Mouse (Mus musculus) kidney, postnatal 36 days (tissue): ENCODE measurements around the gene E130308A19Rik.

Source experiments
- DNase-seq, 2 experiments: peaks; one replicate each; pipeline ENCODE4 v3.0.0; 2021 to 2022; ENCODE audit warnings: mixed read lengths in 2 of 2

Gene E130308A19Rik

DNA sequence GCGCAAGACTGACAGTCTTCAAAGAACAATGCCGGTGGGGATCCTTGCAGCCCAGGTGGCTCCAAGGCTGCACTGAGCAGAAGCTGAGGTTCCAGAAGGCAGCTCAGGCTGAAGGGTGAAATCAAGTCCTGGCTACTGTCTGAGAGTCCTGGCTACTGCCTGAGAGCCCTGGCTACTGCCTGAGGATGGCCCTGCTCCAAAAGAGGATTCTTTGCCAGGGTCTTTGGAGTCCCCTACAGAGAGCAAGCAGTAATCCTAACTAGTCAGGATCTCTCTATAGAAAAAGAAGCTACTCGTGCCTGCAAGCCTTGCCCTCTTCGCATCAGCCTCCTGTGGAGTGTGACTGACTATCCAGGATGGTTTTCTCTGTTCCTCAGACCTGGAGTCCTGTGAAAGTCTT, 60.7 kb downstream of the E130308A19Rik start:
- DNase-seq, result no peak

DNA sequence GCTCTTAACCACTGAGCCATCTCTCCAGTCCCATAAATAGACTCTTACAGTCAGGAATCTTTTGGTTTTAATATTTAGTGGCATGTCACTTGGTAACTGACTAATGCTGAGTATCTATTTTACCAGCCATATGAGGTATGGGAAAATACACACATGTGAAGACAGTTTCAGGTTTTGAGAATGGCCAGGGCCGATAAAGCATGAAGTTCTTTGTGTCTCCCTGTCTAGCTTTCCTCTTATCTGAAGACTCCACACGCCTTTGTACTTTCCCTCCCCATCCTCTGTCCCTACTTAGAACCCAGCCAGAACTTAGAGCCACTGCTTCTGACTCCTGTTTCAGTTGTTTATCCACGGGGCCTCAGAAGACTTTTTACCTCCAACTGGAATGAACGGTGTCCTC, 63.0 kb downstream of the E130308A19Rik start:
- DNase-seq, result no peak

DNA sequence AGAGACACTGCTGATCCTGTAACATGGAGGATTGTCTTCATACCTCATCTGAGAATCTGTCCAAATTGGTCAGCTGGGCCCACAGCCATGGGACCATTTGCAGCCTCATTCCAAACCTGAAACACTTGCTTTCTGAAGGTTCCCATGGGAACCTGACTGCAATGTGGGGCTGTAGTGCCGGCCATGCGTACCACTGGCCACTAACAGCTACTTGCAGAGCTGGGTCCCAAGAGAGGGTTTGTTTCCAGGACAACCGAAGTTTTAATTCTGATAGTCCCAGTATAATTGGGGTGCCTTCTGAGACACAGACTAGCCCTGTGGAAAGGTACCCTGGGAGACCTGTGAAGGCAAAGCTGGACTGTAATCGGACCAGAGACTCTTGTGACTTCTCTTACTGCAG, 64.1 kb downstream of the E130308A19Rik start:
- no peak for DNase-seq

DNA sequence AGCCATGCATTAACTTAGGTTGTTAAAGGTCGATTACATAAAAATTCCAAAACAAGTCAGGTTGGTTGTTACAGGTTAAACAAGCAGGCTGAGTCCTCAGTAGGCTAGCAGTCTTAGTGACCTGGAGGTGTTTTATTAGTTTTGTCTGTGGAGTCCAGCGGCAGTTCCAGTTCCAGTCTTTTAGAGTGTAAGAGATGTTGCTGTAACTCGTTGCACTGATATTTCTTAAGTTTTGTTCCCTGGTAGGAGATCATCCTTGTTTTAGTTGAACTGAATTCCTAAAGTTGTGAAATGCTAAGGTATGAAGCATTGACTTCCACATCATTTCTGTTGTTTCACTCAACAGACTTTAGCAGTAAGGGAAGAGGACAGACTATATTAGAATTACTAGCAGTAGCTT, 70.8 kb downstream of the E130308A19Rik start:
- peak in 1 of 2 experiments; percentile 27 for DNase-seq

DNA sequence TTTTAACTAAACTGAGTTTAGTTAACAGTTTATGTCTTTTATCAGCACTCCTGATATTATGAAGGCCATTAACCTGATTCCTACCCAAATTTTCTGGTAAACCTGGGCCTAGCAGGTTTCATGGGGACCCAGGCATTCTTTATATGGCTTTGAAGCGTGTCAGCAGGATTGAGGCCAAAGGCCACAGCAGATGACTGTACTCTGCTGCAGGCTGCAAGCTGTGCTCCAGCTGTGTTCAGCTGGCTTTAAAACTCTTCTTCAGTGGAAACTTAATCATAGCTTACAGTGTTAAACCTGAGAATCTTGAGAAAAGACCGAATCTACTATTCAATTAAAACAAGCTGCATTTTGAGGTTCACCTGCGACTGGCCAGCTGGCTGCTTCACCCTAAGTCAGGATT, 71.9 kb downstream of the E130308A19Rik start:
- DNase-seq, result peak; percentile 29

DNA sequence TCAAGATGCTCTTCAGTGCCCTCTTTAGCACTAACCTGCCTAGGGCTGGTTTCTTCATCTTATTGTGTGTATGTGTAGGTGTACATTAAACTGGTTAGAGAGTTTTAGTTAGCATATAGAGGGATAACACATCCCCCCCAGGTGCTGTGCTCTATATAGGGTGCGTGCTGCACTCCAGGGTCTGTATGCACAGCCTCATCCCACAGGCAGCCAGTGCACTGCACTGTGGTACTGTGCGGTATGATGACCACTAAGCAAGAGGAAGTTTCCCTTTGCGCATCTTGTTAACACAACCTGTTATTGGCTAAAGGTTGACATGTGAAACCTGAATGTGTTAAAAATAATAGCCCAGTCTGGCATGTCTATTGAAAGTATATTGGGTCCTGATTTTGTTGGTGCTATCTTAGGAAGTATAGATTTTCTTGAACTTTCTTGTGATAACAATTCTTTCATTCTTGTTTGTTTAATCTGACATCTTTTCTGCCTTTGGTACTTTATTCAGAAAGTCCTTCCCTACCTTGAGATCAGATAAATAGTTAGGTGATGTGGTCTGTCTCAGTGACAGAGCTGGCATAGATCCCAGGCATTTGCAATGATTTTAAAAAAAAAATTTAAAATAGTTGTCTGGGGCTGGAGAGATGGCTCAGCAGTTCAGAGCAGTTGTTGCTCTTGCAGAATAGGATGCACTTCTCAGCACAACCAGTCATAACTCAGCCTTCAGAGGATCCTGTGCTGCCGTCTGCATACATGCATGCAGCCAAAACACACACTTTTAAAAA, 73.2 kb downstream of the E130308A19Rik start:
- no peak for DNase-seq

DNA sequence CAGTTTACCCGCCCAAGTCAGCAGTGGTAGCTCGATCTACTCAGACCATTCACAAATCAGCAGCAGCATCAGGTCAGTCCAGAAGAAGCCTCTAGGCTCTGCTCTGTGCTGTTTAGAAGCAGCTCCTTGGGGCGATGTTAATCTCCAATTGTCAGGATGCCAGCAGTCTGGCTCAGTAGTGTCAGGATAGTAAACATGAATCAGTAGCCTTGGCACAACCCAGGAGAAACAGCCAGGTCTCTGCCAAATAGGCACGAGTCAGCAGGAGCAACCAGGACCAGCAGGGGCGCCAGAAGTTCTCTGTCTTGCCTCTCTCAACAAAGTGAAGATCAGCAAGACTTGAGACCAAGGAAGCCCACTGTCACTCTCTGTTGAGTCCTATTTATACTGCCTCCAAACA, 83.3 kb downstream of the E130308A19Rik start:
- DNase-seq, result peak; percentile 60 to 69

DNA sequence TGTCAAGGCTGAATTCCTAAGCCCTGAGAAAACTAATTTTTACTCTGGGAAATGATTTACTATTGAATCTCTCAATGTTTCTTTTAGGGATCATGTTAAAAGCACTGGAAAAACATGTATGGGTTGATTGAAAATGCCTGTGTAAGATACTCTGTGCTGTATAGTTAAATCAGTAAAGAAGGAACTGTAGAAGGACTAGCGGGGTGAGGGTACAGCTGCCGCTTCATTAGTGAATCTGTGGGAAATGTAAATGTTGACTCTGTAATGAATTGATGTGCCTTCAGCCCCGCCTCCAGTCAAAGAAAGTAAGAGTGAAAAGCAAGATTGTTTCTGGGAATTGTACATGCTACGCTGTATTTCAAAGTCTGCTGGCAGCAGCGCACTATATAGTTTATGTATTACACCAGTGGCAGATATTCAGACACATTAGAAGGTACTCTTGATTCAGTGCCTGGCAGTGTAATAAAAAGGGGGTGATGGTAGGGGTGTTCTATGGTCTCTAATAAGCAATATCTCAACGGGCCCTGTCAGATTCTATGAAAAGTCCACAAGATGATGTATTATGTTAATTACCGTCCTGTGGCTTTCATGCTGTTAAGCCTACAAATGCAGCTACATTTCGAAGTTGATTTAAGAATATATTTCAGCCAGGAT, 84.9 kb downstream of the E130308A19Rik start:
- DNase-seq, result no peak

DNA sequence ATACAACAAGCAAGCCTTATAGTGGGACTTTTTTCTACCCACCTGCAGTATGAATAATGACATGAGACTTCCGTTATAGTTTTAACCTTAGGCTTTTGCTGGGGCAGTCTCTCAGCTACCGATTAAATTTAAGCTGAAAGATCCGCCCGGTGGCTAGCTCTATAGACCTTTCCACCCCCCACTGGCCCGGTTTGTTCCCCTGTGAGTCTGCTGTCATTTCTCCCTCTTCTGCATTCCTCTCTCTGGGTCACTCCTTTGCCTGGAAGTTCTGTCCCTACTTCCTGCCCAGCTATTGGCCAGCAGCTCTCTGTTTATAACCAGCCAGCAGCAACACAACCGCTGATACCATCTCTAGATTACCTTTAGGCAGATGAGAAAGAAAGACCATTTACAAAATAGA, 86.4 kb downstream of the E130308A19Rik start:
- peak in 1 of 2 experiments; percentile 15 for DNase-seq

DNA sequence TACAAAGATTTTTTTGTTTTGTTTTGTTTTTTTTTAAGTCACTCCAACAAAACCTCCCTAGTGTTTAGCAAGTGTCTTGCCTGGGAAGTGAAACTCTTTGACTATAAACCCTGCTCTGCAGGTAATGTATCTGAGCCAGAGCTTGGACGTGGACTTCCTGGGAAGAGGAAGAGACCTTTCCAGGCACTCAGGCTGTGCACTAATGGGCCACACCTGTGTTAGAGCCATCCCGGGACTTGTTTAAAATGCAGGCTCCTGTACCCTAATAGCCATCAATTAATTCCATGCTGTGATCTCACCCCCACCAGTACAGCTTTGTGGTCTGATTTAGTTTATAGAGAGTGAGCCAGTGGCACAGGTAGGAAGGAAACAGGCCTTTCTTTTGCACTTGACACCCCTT, 86.9 kb downstream of the E130308A19Rik start:
- DNase-seq, result no peak

DNA sequence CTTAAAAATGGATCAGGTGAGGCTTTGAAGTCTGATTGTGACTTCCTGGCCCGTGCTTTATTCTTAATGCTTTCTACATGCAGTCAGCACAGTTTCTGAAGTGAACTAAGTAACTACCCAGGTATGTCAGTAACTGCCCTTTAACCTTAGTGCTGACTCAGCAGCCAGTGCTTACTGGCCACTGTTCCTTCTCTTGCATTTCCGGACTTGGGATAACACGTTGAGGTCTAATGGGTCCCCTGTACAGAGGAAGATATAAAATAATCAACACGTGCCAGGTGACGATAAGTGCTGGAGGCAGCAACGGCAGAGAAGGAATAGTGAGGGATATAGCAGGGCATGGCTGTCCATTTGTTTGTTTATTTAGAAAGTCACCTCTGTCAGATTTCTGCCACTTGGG, 88.5 kb downstream of the E130308A19Rik start:
- peak; percentile 70 to 71 for DNase-seq

DNA sequence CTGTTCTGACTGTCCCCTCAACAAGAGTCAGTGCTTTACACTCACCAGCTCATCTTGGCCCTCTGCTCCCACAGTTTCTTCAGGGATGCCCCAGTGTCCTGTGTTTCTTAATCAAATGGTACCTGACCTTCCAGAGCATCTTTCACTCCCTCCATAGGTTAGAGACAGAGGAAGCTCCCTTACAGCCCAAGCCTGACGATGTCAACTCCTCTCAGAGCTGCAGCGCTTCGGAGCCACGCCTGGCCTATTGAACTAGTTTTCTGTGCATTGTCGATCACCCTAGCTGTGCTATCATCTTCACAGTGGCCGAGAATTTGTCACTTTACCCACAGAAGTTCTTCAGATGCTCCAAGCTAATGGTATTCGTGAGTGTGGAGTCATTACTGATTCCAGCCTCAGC, 88.9 kb downstream of the E130308A19Rik start:
- no peak for DNase-seq

DNA sequence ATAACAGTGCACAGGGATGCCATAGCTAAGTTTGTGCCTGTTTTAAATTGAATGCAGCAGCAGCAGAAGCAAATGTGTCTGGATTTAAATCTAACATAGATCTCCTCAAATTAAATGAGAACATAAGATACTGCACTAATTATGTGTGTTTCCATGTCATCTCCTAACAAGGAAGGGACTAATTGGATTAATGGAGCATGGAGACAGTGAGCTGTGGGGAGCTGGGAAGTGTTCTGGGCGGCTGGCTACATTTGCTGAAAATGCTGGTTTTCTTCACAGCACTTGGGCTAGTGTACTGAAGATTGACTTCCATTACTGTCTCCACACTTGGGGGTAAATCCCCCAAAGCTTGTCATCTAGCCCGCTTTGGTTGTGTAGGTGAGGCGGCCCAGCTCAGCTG, 89.5 kb downstream of the E130308A19Rik start:
- DNase-seq, result no peak

DNA sequence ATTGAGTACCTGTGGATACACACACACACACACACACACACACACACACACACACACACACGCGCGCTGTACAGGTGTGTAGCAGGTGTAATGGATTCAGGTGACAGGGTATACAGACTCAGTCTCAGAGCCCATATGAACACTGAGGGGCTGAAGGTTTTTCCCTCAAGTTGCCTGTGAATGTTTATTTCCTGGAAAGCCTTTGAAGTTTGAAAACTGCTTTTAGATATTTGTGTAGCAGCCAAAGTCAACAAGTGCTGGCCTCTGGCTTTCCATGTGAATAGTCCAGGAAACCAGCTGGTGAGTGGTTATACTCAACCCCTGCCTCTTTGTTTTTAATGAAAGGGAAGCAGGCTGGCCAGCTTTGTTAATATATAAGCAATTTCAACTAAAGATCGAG, 91.3 kb downstream of the E130308A19Rik start:
- DNase-seq, result peak; percentile 42 to 79

DNA sequence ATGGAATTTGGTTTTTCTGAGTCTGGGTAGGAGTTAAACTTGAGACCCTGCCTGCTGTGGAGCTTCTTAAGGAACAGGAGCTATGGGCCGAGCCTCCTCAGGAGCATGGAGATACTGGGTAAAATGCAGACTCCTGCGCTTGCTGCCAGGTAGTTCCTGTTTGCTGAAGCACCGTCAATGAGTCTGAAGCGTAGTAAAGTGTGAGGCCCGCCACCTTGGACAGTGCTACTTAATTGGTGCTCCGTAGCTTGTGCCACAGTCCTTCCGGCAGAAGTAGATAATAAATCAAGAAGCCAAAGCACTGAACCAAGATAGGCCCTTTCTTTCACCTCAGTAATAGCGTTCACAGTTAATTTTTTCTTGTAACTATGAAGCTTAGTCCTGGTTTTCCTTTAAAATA, 92.5 kb downstream of the E130308A19Rik start:
- peak; percentile 26 to 44 for DNase-seq

DNA sequence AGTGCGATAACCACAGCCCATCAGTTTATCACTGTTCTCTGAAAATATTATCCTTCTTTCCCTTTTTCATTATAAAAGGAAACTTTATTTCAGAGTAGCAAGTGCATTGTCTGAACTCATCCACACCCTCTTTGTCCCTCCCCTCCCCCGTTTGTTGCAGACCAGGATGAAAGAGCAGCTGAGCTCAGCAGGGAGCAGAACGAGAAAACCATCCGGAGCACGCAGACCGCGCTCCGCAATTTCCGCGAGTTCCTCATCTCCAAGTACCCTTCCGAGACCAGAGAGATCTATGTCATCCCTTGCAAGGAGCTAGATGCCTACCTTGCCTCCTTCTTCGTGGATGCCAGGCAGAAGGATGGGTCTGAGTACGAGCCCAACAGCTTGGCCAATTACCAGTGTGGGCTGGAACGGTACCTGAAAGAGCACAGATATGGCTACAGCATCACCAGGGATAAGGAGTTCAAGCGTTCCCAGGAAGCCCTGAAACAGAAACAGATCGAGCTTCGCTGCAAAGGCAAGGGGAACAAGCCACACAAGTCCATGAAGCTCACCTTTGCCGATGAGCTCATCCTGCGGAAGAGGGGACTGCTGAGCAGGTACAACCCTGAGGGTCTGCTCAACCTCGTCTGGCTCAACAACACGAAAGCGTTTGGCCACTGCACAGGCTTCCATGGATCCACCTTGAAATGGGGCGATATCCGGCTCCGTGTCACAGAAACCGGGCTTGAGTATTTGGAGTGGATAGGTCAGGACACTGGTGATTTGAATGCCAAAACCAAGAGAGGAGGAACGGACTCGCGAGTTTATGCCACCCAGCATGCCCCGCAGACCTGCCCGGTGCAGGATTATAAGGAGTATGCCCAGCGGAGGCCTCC, 93.7 kb downstream of the E130308A19Rik start:
- DNase-seq, result no peak

DNA sequence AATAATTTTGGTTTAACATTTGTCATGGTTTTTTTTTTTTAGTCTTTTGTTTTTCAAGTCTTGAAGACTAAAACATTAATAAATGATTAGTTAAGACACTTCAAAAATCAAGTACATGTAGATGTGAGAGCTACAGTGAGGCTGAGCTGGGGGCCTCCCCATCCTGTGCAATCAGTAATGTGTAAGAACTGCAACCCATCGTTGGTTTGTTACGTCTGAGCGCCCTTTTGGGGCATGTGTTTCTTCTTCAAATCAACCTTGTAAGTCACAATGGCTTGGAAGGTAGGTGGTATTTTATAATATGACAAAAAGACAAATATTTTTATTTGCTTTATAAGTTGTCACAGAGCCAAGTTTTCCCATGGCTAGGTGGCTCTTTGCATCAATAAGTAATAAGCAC, 95.8 kb downstream of the E130308A19Rik start:
- no peak for DNase-seq

DNA sequence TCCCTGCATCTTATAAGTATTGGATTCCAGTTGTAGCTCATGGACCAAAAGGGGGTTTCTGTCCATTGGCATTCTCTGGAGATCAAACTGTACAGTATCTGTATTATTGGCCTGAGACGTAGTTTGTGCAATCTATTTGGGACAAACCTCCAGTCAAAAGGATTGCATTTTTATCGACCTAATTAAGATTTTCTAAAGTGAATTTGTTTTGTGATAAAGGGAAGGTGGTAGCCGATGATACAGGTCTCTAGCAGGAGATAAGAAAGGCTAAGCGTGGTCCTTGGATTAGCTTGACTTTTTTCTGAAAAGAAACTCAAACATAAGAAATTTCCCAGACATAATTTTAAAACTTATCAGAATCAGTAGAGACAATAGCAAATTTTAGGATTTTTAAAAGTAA, 99.6 kb downstream of the E130308A19Rik start:
- no peak for DNase-seq

DNA sequence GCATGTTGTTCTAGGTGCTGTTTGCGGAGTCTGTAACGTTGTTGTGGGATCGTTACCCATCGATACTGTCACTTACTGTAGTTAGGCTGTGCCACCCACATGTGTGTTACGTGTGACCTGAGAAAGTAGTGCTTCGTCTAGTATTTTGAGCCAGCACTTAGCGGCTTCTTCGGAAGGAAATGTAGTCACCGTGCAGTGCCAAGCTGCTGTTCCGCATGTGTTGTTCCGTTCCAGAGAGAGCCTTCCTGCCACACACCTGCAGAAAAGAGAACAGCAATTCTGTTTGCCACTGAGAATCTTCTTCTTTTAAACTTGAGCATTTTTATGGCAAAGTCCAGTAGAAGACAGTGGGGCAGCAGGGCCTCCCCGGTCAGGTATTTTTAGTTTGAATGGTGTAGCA, 100.5 kb downstream of the E130308A19Rik start:
- DNase-seq, result no peak

DNA sequence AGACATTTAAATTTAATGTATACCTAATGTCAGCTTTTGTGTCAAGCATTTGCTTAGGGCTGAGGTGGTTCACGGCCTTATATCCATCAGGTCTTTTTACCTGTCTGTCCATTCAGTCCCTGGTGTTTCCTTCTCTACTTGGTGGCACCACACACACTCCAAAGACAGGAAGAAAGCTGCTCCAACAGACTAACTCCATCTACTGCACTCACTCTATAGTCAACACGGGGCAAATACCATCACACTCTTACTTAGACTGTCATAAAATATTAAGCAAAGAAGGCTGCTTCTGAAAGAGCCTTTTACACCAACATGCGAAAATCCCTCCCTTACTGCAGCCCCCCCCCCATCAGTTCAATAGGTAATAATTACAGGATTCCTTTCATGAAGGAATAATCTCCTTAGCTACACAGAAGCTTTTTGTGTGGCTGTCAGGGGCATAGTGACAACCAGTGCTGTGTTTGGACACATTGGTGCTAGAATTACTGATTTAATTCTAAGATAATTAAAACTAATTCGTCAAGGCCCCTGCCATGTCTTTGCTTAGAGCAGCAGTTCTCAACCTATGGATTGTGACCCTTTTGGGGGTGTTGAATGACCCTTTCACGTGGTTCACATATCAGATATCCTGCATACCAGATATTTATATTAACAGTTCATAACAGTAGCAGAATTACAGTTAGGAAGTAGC, 101.3 kb downstream of the E130308A19Rik start:
- DNase-seq, result no peak

DNA sequence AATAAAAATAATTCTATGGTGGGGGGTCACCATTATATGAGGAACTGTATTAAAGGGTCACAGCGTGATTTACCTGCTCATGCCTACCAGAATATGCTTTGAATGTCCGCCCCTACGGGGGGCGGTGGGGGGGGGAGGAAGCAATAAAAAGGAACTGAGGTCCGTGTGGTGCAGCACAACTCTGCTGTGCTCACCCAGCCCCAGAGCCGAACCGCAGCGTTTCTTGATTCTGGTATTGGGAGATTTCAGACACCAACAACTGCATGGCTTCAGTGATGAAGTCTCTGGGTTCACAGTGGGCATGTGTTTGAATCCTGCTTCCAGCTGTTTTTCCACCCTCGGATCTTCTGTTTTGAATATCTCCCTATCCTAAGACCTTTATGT, 101.9 kb downstream of the E130308A19Rik start:
- no peak for DNase-seq

DNA sequence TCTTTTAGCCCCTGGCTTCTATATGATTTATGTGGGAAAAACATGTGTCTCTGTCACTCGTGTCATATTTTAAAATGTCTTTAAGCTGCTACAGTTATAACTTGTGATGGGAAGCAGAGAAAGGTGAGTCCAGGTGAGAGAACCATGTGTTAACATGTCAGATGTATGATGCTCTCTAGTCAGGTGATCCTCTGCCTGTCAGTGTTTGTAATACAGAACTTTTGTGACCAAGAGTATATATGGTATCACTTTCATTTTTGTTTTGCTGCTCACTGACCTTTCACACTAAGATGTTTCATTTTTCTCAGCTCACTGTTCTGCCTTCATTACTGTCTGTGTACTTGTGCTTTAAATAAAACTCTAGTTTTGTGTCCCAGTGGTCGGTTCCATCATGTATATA, 102.8 kb downstream of the E130308A19Rik start:
- DNase-seq, result no peak

DNA sequence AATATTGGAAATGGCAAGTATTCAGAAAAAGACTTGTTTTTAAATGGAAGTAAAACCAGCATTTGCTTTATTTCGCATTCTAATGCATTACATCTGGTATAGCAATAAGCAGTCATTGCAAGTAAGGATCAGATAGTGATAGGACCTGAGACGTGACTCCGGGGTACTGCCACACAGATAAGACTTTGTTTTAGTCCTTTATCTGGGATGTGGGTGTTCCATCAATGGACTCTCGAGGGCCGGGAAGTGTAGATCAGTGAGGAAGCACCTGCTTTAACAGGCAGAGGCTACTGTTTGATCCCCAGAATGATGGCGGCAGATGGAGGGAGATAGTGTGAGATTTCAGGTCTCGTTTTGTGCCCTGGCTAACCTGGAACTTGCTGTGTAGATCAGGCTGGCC, 105.5 kb downstream of the E130308A19Rik start:
- no peak for DNase-seq
